Mouse (Mus musculus): ENCODE data around the gene Klhdc8a. TPM values are rescaled to one million over a fixed set of nuclear protein-coding genes. Genes with fewer than 3 reads are reported as not detected.

Gene Klhdc8a
- polyA plus RNA-seq (2016; fragmentation: Nextera tagmentation; extraction: Ambion mirVana) = 0.47 and 0.87 TPM in 2 replicates

- peak within 1 kb of the TSS; percentile 59 for H3K4me3 ChIP-seq
- no peaks in the 10 kb centered on the region for H3K9me3 ChIP-seq
- WGBS = under 1% methylated on average over 28 of the region's 28 CpGs
- H3K4me2 ChIP-seq (replicated peaks) = peak within 1 kb of the TSS; percentile 100
- 0 out of 2 replicates have a peak, but pooled peaks cover 6% of the 10 kb centered on the region for H3K4me1 ChIP-seq
- H3K9ac ChIP-seq = peak within 1 kb of the TSS; percentile 66
- peaks cover 62% of the 10 kb centered on the region for H3K27me3 ChIP-seq
- 0 out of 2 replicates have a peak, but pooled peaks have one; percentile 32 for ATAC-seq (ENCODE audit: insufficient number of reproducible peaks, insufficient read depth, low FRiP score, low TSS enrichment)
- no peak within 1 kb of the TSS for H3K27ac ChIP-seq
- no peaks in the 10 kb centered on the region for H3K36me3 ChIP-seq
Measured at GRCm38 (mm10) chr1:132298425-132298800, at the start of gene Klhdc8a. Gene Klhdc8a, plus strand, starts transcription at chr1:132298626.

DNA sequence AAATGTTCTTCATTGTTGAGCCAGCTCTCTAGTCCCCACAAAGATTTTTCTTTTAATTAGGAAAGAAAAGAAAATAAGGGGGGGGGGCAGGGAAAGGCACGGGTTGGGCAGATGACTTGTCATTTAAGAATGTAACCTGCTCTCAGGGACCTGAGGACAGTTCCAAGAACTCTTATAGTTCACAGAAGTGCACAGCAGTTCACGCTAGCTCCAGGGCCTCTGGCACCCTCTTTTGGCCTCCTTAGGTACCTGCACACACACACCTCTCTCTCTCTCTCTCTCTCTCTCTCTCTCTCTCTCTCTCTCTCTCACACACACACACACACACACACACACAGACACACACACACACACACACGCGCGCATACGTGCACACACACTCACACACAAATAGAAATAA is 44.0 kb upstream of the Klhdc8a start:
- Histone ChIP-seq H3K4me2 (replicated peaks) (no peak overlapping the region), H3K27me3 (no peaks in the 10 kb centered on the region), H3K36me3 (no peaks in the 10 kb centered on the region), H3K27ac (no peak overlapping the region), H3K4me3 (no peak overlapping the region), H3K4me1 (no peaks in the 10 kb centered on the region), H3K9ac (no peak overlapping the region), H3K9me3 (no peaks in the 10 kb centered on the region)
- WGBS = 85% methylated on average over 6 of the region's 6 CpGs
- no peak for ATAC-seq (ENCODE audit: insufficient number of reproducible peaks, insufficient read depth, low FRiP score, low TSS enrichment)

DNA sequence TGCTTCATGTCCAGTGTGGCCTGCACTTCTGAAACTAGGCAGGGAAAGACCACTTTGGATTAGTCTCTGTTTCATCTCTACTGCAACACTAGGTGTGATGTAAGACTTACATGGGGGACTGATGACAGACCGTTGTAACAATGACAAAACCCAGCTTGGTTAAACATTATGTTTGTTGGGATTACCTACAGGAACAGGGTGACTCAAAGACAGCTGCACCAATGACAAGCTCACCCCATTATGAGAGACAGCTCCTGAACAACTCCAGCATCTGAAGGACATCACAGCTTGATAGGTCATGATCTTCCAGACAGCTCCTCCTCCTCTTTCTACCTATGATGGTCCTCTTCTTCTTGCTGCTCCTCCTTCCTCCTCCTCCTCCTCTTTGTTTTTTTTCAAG is 38.1 kb upstream of the Klhdc8a start:
- no peak for ATAC-seq (ENCODE audit: insufficient number of reproducible peaks, insufficient read depth, low FRiP score, low TSS enrichment)
- Histone ChIP-seq H3K36me3 (no peaks in the 10 kb centered on the region), H3K27ac (no peak overlapping the region), H3K9me3 (no peaks in the 10 kb centered on the region), H3K4me1 (no peaks in the 10 kb centered on the region), H3K27me3 (no peaks in the 10 kb centered on the region), H3K4me2 (replicated peaks) (no peak overlapping the region), H3K4me3 (no peak overlapping the region), H3K9ac (no peak overlapping the region)
- 83% methylated on average over 1 of the region's 1 CpGs for WGBS

- H3K27me3 ChIP-seq = no peaks in the 10 kb centered on the region
- no peak overlapping the region for H3K4me2 ChIP-seq (replicated peaks)
- H3K4me1 ChIP-seq = no peaks in the 10 kb centered on the region
- no peak overlapping the region for H3K27ac ChIP-seq
- no peak overlapping the region for H3K4me3 ChIP-seq
- no peaks in the 10 kb centered on the region for H3K9me3 ChIP-seq
- ATAC-seq (ENCODE audit: insufficient number of reproducible peaks, insufficient read depth, low FRiP score, low TSS enrichment) = no peak
- no peaks in the 10 kb centered on the region for H3K36me3 ChIP-seq
- WGBS = 68% methylated on average over 5 of the region's 5 CpGs
- H3K9ac ChIP-seq = no peak overlapping the region
Measured at GRCm38 (mm10) chr1:132261058-132261457, 37.4 kb upstream of the Klhdc8a start.

DNA sequence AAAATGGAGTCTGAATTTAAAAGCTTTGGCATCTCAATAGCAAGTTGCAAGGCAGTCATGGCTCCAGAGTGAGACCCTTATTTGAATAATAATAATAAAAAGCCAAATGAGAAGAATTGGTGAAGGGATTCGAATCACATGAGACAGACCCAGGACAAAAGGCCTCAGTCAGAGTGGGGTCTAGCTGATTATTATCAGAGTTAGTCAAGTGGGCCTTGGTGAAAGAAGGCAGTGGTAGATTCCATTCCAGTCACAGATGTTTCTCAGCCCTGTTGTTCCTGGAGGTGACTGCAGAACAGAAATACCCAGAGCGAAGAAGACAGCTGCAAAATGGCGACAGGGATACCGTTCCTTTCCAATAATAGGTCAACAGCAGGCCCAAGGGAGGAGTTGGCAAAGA is 34.8 kb upstream of the Klhdc8a start:
- Histone ChIP-seq H3K4me2 (replicated peaks) (no peak overlapping the region), H3K9ac (no peak overlapping the region), H3K4me3 (no peak overlapping the region), H3K36me3 (no peaks in the 10 kb centered on the region), H3K27ac (no peak overlapping the region), H3K4me1 (peaks cover 17% of the 10 kb centered on the region), H3K9me3 (no peaks in the 10 kb centered on the region), H3K27me3 (no peaks in the 10 kb centered on the region)
- ATAC-seq (ENCODE audit: insufficient number of reproducible peaks, insufficient read depth, low FRiP score, low TSS enrichment) = no peak
- WGBS = 84% methylated on average over 4 of the region's 4 CpGs

DNA sequence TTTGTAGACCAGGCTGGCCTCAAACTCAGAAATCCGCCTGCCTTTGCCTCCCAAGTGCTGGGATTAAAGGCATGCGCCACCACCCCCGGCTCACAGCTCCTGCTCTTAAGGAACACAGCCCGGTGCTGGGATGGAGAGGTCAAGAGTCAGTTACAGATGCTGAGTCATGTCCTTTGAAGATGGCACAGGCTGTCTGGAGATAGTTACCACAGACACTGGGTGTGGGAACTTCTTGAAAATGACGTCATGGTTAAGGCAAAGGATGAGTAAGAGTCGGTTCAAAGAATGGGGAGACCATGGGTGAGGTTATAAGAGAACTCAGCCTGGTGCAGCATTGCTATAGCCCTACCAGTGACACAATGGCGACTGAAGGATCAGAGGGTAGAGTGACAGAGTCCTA is 33.8 kb upstream of the Klhdc8a start:
- Histone ChIP-seq H3K27ac (no peak overlapping the region), H3K4me2 (replicated peaks) (no peak overlapping the region), H3K4me3 (no peak overlapping the region), H3K27me3 (no peaks in the 10 kb centered on the region), H3K4me1 (peaks cover 23% of the 10 kb centered on the region), H3K9ac (no peak overlapping the region), H3K9me3 (no peaks in the 10 kb centered on the region), H3K36me3 (no peaks in the 10 kb centered on the region)
- no peak for ATAC-seq (ENCODE audit: insufficient number of reproducible peaks, insufficient read depth, low FRiP score, low TSS enrichment)
- WGBS = 64% methylated on average over 7 of the region's 7 CpGs

GRCm38 (mm10) chr1:132265211-132265859 is 33.1 kb upstream of the Klhdc8a start:
- Histone ChIP-seq H3K4me1 (peaks cover 23% of the 10 kb centered on the region), H3K27me3 (no peaks in the 10 kb centered on the region), H3K27ac (no peak overlapping the region), H3K9me3 (no peaks in the 10 kb centered on the region), H3K9ac (no peak overlapping the region), H3K4me3 (no peak overlapping the region), H3K4me2 (replicated peaks) (no peak overlapping the region), H3K36me3 (no peaks in the 10 kb centered on the region)
- 66% methylated on average over 8 of the region's 8 CpGs for WGBS
- no peak for ATAC-seq (ENCODE audit: insufficient number of reproducible peaks, insufficient read depth, low FRiP score, low TSS enrichment)

GRCm38 (mm10) chr1:132265936-132266335 is 32.5 kb upstream of the Klhdc8a start:
- Histone ChIP-seq H3K27ac (no peak overlapping the region), H3K4me2 (replicated peaks) (no peak overlapping the region), H3K4me3 (no peak overlapping the region), H3K9ac (no peak overlapping the region), H3K4me1 (peaks cover 23% of the 10 kb centered on the region), H3K9me3 (no peaks in the 10 kb centered on the region), H3K36me3 (no peaks in the 10 kb centered on the region), H3K27me3 (no peaks in the 10 kb centered on the region)
- 90% methylated on average over 10 of the region's 10 CpGs for WGBS
- no peak for ATAC-seq (ENCODE audit: insufficient number of reproducible peaks, insufficient read depth, low FRiP score, low TSS enrichment)

DNA sequence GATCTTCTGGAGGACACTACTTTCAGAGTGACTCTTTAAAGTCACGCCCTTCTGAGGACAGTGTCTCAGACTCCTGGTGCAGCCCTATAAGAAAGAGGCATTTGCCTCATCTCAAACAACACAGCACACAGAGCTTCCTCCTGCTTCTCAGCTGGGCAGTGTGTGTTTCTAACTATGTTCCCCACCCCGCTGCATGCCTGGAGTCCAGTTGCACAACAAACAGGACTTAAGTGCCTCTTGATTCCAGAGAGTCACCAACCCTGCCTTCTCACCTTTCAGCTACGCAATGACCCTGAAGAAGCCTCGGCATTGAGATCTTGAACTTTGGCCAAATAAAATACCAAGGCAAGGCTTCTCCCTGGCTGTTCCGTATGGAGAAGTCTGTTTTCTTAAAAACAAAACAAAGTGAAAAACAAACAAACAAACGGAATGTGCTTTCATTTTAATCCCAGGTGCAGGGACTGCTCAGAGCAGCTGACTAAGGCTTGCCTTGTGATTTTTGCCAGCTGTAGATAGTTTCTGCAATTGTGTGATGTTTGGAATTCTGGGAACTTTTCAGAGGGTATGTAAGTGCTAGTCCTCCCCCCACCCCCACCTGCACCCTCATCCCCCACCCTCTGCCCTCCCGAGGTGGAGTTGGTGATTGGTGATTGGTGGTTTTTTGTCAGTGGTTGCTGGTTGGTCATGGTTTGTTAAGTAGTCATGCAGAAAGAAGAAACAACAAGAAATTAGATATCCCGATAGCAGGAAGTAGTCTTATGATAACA is 31.5 kb upstream of the Klhdc8a start:
- Histone ChIP-seq H3K27me3 (no peaks in the 10 kb centered on the region), H3K4me1 (peaks cover 23% of the 10 kb centered on the region), H3K27ac (no peak overlapping the region), H3K9me3 (no peaks in the 10 kb centered on the region), H3K36me3 (no peaks in the 10 kb centered on the region), H3K4me2 (replicated peaks) (0 out of 2 replicates have a peak overlapping the region, but pooled peaks have one; percentile 6), H3K4me3 (no peak overlapping the region), H3K9ac (no peak overlapping the region)
- no peak; the same call in 1 of the 2 replicates for ATAC-seq (ENCODE audit: insufficient number of reproducible peaks, insufficient read depth, low FRiP score, low TSS enrichment)
- WGBS = 34% methylated on average over 8 of the region's 8 CpGs

DNA sequence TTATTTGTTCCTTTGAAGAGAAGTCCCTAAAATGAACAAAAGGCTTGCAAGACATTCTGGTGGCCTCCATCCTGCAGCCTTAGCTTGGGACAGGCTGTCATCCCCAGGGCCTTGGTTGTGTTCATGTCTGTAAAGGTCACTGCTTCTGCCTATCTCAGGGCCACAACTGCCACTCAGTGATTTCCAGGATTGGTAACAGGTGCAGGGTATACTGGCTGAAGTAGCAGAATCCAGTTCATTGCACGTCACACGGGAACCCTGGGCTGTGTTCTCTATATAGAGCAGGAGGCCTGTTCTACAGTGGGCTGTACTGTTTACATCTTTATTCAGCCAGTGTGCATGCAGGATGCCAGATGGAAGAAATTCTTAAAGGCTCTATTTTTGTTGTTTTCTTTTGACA is 30.5 kb upstream of the Klhdc8a start:
- ATAC-seq (ENCODE audit: insufficient number of reproducible peaks, insufficient read depth, low FRiP score, low TSS enrichment) = no peak
- H3K27me3 ChIP-seq = no peaks in the 10 kb centered on the region
- no peak overlapping the region for H3K4me2 ChIP-seq (replicated peaks)
- H3K4me1 ChIP-seq = peaks cover 23% of the 10 kb centered on the region
- H3K9me3 ChIP-seq = no peaks in the 10 kb centered on the region
- H3K9ac ChIP-seq = no peak overlapping the region
- H3K36me3 ChIP-seq = no peaks in the 10 kb centered on the region
- WGBS = 50% methylated on average over 2 of the region's 2 CpGs
- no peak overlapping the region for H3K4me3 ChIP-seq
- H3K27ac ChIP-seq = no peak overlapping the region

DNA sequence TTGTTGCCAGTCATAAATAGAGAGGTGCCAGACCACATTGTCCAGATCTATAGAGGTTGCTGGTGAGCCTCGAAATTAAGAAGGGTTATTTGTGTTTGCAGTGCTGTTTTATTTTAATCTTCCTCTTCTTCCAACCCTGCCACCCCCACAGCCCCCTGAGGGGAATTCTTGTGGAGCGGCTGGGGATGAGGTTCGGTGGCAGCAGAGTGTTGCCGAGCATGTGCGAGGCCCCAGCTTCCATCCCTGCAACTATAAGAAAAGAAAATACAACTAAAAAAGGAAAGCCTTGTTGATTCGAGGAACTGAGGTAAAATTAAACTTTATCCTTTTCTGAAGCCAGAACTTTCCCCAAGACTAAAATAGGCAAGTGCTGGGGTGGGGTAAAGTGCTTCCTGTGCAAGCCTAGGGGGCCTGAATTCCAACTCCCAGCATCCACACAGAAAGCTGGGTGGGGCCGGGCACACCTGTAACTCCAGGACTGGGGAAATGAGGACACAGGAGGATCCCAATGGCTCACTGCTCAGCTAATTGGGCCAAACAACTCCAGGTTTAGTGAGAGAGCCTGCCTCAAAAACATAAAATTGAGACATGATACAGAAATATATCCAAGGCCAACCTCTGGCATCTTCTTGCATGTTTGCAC is 29.9 kb upstream of the Klhdc8a start:
- H3K4me2 ChIP-seq (replicated peaks) = no peak overlapping the region
- H3K36me3 ChIP-seq = no peaks in the 10 kb centered on the region
- ATAC-seq (ENCODE audit: insufficient number of reproducible peaks, insufficient read depth, low FRiP score, low TSS enrichment) = no peak
- 32% methylated on average over 7 of the region's 7 CpGs for whole genome bisulfite sequencing
- H3K27ac ChIP-seq = no peak overlapping the region
- no peak overlapping the region for H3K4me3 ChIP-seq
- H3K9me3 ChIP-seq = no peaks in the 10 kb centered on the region
- H3K9ac ChIP-seq = no peak overlapping the region
- H3K4me1 ChIP-seq = peaks cover 23% of the 10 kb centered on the region
- H3K27me3 ChIP-seq = no peaks in the 10 kb centered on the region

GRCm38 (mm10) chr1:132271237-132271636 is 27.2 kb upstream of the Klhdc8a start:
- no peak overlapping the region for H3K4me3 ChIP-seq
- H3K36me3 ChIP-seq = no peaks in the 10 kb centered on the region
- no peak overlapping the region for H3K4me2 ChIP-seq (replicated peaks)
- H3K27me3 ChIP-seq = no peaks in the 10 kb centered on the region
- no peaks in the 10 kb centered on the region for H3K9me3 ChIP-seq
- WGBS = 83% methylated on average over 3 of the region's 3 CpGs
- H3K27ac ChIP-seq = no peak overlapping the region
- no peak for ATAC-seq (ENCODE audit: insufficient number of reproducible peaks, insufficient read depth, low FRiP score, low TSS enrichment)
- peaks cover 23% of the 10 kb centered on the region for H3K4me1 ChIP-seq
- H3K9ac ChIP-seq = no peak overlapping the region
